Mouse (Mus musculus) heart, postnatal 0 days (tissue): ENCODE measurements around the gene Rcor3. TPM values are rescaled to one million over a fixed set of nuclear protein-coding genes. Genes with fewer than 3 reads are reported as not detected.

Experiments used
- ATAC-seq: fragments of 200-750 bp; cut with Nextera tagmentation; 2 replicates; pipeline ENCODE4 v1.8.0; 2017; ENCODE audit warnings: low read depth, moderate number of reproducible peaks, moderate library complexity; ENCODE audit not compliant: insufficient read depth
- DNase-seq: peaks from one replicate; pipeline ENCODE4 v3.0.0-alpha.2; 2016; ENCODE audit warnings: low spot score
- H3K27ac ChIP-seq: fragments of 300-500 bp; sonication (generic); 2 replicates; pipeline ENCODE4 v1.5.1; 2014; ENCODE audit warnings: low read depth, mild to moderate bottlenecking
- H3K27me3 ChIP-seq: fragments of 300-500 bp; sonication (generic); 2 replicates; pipeline ENCODE4 v1.6.1; 2014; ENCODE audit warnings: low read length, mixed read lengths; ENCODE audit not compliant: control insufficient read depth, insufficient read depth
- H3K36me3 ChIP-seq: fragments of 300-500 bp; sonication (generic); replicated peaks from 2 replicates; pipeline ENCODE4 v1.6.1; 2014; ENCODE audit warnings: low read length, mixed read lengths; ENCODE audit not compliant: control insufficient read depth, insufficient read depth
- H3K4me1 ChIP-seq: fragments of 300-500 bp; sonication (generic); 2 replicates; pipeline ENCODE4 v1.6.1; 2014; ENCODE audit warnings: antibody characterized with exemption; ENCODE audit not compliant: control insufficient read depth, insufficient read depth
- H3K4me2 ChIP-seq: fragments of 300-500 bp; sonication (generic); 2 replicates; pipeline ENCODE4 v1.6.1; 2014; ENCODE audit warnings: low read depth, mild to moderate bottlenecking, low read length, moderate library complexity
- H3K4me3 ChIP-seq: fragments of 300-500 bp; sonication (generic); 2 replicates; pipeline ENCODE4 v1.5.1; 2014; ENCODE audit warnings: low read depth, low read length
- H3K9ac ChIP-seq: fragments of 300-500 bp; sonication (generic); replicated peaks from 2 replicates; pipeline ENCODE4 v1.6.1; 2014; ENCODE audit warnings: low read depth, low read length, mixed read lengths
- H3K9me3 ChIP-seq: fragments of 300-500 bp; sonication (generic); replicated peaks from 2 replicates; pipeline ENCODE4 v1.6.1; 2016; ENCODE audit warnings: low read length; ENCODE audit not compliant: control insufficient read depth
- CTCF ChIP-seq: IDR thresholded peaks from 2 replicates; pipeline ENCODE4 v1.5.1; 2016; ENCODE audit warnings: antibody characterized with exemption, control low read depth, low read depth
- EP300 ChIP-seq: IDR thresholded peaks from 2 replicates; pipeline ENCODE4 v1.6.1; 2016; ENCODE audit warnings: antibody characterized with exemption, low read depth
- WGBS: fragments of 180-500 bp; shearing (Covaris S2); extraction: QIAGEN DNeasy Blood & Tissue Kit; methylation state at CpG from one replicate; pipeline ENCODE4 v1.1.7; 2014; 5-methylcytosine and 5-hydroxymethylcytosine counted together
- polyA plus RNA-seq: library from polyadenylated mRNA; unstranded; fragments of >200 nt; fragmentation: Nextera tagmentation; extraction: Ambion mirVana; gene quantifications from 2 replicates; pipeline ENCODE4 v1.2.1, GENCODE M21; 2015
- total RNA-seq: library from RNA; depleted of rRNA; stranded (reverse); fragments of >200 nt; gene quantifications from 2 replicates; pipeline ENCODE4 v1.2.3, GENCODE M21; 2014; ENCODE audit warnings: low replicate concordance

The Rcor3 gene
- total and polyA plus RNA-seq, 2 experiments from 2014 or later, result 19.8 to 35.7 TPM

DNA sequence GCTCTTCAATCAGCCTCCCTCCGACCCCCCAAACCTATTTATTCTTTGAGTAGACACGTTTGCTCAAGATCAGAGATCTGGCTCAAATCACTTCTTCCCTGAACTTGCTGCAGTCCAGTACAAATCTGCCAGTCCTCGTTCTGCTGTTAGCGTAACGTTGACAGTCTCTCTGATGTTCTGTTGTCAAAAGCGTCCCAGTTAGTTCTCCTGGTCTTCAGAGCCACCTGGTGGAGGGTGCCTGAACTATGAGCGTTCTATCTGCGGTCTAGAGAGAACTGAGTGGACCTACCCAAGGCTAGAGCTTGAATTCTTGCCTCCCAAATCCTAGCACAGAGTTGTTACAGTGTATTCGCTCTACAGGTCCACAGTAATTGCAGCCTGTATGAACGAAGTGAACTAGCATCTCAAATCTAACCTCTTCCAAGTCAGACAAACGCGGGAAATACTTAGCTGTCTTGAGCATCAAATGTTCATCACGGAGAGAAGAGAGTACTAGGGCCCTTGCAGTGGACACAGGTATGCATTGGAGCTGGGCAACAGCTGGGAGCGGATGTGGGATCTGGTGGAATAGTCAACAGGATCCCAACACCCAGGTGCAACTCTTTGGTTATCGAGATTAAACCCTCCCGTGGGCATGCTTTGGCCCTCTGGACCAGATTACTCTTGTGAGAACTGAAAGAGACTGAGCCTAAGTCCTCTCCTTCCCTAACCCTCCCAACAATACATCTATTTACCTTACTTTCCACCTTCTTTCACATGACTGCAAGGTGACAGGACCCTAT, 44.8 kb downstream of the Rcor3 start:
- Histone ChIP-seq H3K4me1 (peaks cover 18% of the 10 kb centered on the region), H3K9me3 (no peaks in the 10 kb centered on the region), H3K9ac (no peak overlapping the region), H3K4me2 (peak overlapping the region; percentile 87), H3K27me3 (no peaks in the 10 kb centered on the region), H3K4me3 (peak overlapping the region; percentile 87), H3K27ac (peak overlapping the region; percentile 91), H3K36me3 (peaks cover 14% of the 10 kb centered on the region; the same call in 1 of the 2 replicates)
- DNase-seq (peak; percentile 90), ATAC-seq (peak; percentile 82)
- TF ChIP-seq CTCF (peak; percentile 96), EP300 (no peak)
- 27% methylated on average over 16 of the region's 16 CpGs for WGBS

DNA sequence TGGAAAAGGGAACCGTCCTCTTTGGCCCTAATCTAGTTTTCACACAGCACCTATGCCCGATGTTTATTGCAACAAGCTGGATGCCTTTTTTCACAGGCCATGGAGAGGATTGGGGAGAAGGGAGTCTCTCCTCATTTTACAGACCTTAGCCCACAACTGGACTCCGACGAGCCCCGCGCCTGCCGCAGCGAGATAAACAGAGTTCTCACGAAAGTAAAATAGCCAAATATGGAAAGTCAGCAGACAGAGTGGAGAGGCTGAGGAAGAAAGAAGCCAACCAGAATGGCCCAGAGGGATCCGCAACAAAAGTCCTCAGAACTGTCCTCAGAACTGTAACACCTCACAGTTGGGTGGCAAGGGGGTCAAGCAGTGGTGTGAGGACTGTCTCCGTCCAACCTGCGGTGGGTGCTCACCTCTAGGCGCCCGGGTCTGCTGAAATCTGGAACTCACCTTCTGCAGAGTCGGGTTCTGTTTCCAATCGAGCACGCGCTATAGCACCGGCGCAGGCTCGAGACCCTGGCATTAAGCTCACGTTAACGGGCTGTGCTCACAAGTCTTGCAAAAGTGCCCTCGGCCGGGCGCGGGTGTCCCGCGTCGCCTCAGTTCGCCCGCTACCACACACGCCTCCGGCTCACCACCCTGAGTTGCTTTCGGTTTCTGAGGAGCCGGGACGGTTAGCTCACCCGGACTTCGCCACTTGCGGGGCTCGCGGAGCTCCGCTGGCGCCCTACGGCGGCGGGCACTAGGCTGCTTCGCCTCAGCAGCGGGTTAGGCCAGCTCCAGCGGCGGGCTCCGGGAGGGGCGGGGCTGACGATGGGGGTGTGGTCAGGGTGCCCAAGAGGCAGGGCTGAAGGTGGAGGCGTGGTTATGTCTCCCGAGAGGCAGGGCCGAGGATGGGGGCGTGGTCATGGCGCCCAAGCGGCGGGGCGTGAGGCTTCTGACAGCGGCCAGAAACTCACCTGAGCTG, 45.8 kb downstream of the Rcor3 start, which contains the start of gene Traf5:
Gene Traf5 (minus strand): TSS at position 754 of the 967 bp plus-strand sequence.
- Histone ChIP-seq H3K27me3 (no peaks in the 10 kb centered on the region), H3K4me2 (peak within 1 kb of the TSS; percentile 87), H3K36me3 (0 out of 2 replicates have a peak, but pooled peaks cover 11% of the 10 kb centered on the region), H3K4me1 (peaks cover 26% of the 10 kb centered on the region), H3K4me3 (peak within 1 kb of the TSS; percentile 87), H3K9ac (peak within 1 kb of the TSS; percentile 89), H3K27ac (peak within 1 kb of the TSS; percentile 91), H3K9me3 (no peaks in the 10 kb centered on the region)
- peak; percentile 98 for ATAC-seq
- TF ChIP-seq CTCF (no peak), EP300 (no peak)
- 2% methylated on average over 62 of the region's 63 CpGs for WGBS
- DNase-seq, result peak; percentile 94

- WGBS, result 67% methylated on average over 11 of the region's 11 CpGs
Observed at GRCm38 (mm10) chr1:192090689-192091567, 46.9 kb downstream of the Rcor3 start.

GRCm38 (mm10) chr1:192090281-192090680, 47.6 kb downstream of the Rcor3 start:
- Histone ChIP-seq H3K27ac (no peak overlapping the region), H3K4me3 (peak overlapping the region; percentile 87; the same call in 1 of the 2 replicates), H3K4me2 (peak overlapping the region; percentile 87), H3K27me3 (no peaks in the 10 kb centered on the region), H3K9ac (no peak overlapping the region), H3K36me3 (0 out of 2 replicates have a peak, but pooled peaks cover 11% of the 10 kb centered on the region), H3K4me1 (peaks cover 31% of the 10 kb centered on the region), H3K9me3 (no peaks in the 10 kb centered on the region)
- WGBS, result 61% methylated on average over 3 of the region's 3 CpGs
- no peak for ATAC-seq
- peak; percentile 17 for DNase-seq
- TF ChIP-seq EP300 (no peak), CTCF (no peak)

More at GRCm38 (mm10) chr1:192090689-192091567, 46.9 kb downstream of the Rcor3 start:
- Histone ChIP-seq H3K9ac (peak overlapping the region; percentile 89; the same call in 1 of the 2 replicates), H3K36me3 (0 out of 2 replicates have a peak, but pooled peaks cover 11% of the 10 kb centered on the region), H3K27me3 (no peaks in the 10 kb centered on the region), H3K4me1 (peaks cover 31% of the 10 kb centered on the region), H3K4me3 (peak overlapping the region; percentile 87), H3K4me2 (peak overlapping the region; percentile 87), H3K9me3 (no peaks in the 10 kb centered on the region), H3K27ac (no peak overlapping the region)
- TF ChIP-seq CTCF (no peak), EP300 (no peak)
- no peak for ATAC-seq
- no peak for DNase-seq
